Comparison of ENCODE assay signal across 12 mouse cellular contexts in the genomic region with DNA sequence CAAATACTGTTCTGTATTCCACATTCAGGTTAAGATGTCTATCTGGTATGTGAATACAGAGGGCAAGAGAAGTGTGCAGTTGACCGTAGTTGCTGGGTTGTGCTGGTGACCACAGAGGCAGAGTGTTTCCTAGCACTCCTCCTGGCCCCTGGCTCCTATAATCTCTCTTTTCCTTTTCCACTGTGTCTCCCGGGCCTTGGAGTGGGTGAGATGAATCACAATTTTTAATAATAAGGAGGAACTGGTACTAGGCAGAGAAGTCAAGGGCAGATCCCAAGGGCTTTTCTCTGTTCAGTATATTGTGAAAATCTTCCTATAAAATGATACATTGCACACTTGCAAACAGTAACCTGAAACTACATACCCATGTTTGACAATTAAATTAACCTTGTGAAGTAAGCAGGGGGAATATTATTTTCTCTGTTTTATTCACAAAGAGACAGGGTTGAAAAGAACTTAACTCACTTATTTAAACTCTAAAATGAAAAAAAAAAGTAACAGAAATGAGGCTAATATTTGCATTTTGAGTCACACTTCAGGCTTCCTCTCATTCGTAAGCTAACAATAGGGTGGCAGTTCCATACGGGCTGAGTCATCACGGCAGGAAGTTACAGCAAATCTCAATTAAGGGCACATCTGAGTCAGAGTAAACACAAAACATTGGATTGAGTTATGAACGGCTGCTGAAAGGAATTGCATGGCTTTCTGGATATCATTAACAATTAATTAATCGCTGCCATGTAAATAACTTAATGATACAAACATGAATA. TPM values are rescaled to one million over a fixed set of nuclear protein-coding genes. Genes with fewer than 3 reads are reported as not detected.
DNase-seq lines count a peak whose midpoint lies in the region; ATAC-seq and TF ChIP-seq lines count a peak whose summit lies in the region.
"Had no signal": no experiment of that assay in that cellular context is flagged by ENCODE, and none has a peak within 500 bp of the region (broad histone marks: within the 10 kb centered on the region; RNA-seq: fewer than 3 reads in every experiment).

No protein-coding gene starts in this region.

- no peaks in the 10 kb centered on the region for H3K9me3 ChIP-seq in heart, embryonic 16.5 days (replicated peaks; ENCODE audit: control insufficient read depth, low read length)
- no peaks in the 10 kb centered on the region for H3K9me3 ChIP-seq in liver, postnatal 0 days (ENCODE audit: low read length)
- H3K9me3 ChIP-seq in limb, embryonic 10.5 days (replicated peaks) = no peaks in the 10 kb centered on the region
- H3K9me3 ChIP-seq: limb, embryonic 15.5 days; neural tube, embryonic 12.5 days had no signal

- H3K36me3 ChIP-seq in heart, embryonic 16.5 days (ENCODE audit: control insufficient read depth, insufficient read depth) = no peaks in the 10 kb centered on the region
- no peaks in the 10 kb centered on the region for H3K36me3 ChIP-seq in liver, postnatal 0 days (replicated peaks; ENCODE audit: insufficient read depth, low read length)
- H3K36me3 ChIP-seq in limb, embryonic 10.5 days = no peaks in the 10 kb centered on the region
- H3K36me3 ChIP-seq: limb, embryonic 15.5 days; neural tube, embryonic 12.5 days had no signal

- intact Hi-C loops in heart, postnatal 14 days (cut with DNase I) = no loop called here

- H3K27ac ChIP-seq in heart, embryonic 16.5 days (ENCODE audit: low read length) = peak overlapping the region; percentile 49
- no peak overlapping the region for H3K27ac ChIP-seq in liver, postnatal 0 days (ENCODE audit: low read depth)
- no peak overlapping the region for H3K27ac ChIP-seq in limb, embryonic 10.5 days
- H3K27ac ChIP-seq: limb, embryonic 15.5 days; neural tube, embryonic 12.5 days had no signal

- H3K9ac ChIP-seq in heart, embryonic 16.5 days (ENCODE audit: low read length) = no peak overlapping the region
- H3K9ac ChIP-seq in liver, postnatal 0 days (replicated peaks) = no peak overlapping the region
- H3K9ac ChIP-seq: limb, embryonic 15.5 days; neural tube, embryonic 12.5 days had no signal

- no peak for ATAC-seq in heart, embryonic 16.5 days (replicated peaks; ENCODE audit: extremely low read depth, insufficient read depth, low FRiP score)
- ATAC-seq in liver, postnatal 0 days = no peak

- TF ChIP-seq EP300 in liver, postnatal 0 days (IDR thresholded peaks at IDR 0.05; ENCODE audit: low read depth) = no peak

- H3K4me2 ChIP-seq in heart, embryonic 16.5 days (ENCODE audit: low read depth, low read length) = no peak overlapping the region
- no peak overlapping the region for H3K4me2 ChIP-seq in liver, postnatal 0 days (ENCODE audit: low read depth, low read length)
- H3K4me2 ChIP-seq: limb, embryonic 15.5 days; neural tube, embryonic 12.5 days had no signal

- no peak overlapping the region for H3K4me3 ChIP-seq in heart, embryonic 16.5 days (ENCODE audit: low read length)
- H3K4me3 ChIP-seq in liver, postnatal 0 days (ENCODE audit: low read depth, low read length) = no peak overlapping the region
- H3K4me3 ChIP-seq in limb, embryonic 10.5 days = no peak overlapping the region
- H3K4me3 ChIP-seq: limb, embryonic 15.5 days; neural tube, embryonic 12.5 days had no signal

- WGBS in heart, embryonic 16.5 days = 51% methylated on average over 7 of the region's 7 CpGs
- WGBS in liver, postnatal 0 days (ENCODE audit: insufficient replicate concordance) = 34% methylated on average over 7 of the region's 7 CpGs
- 68% methylated on average over 7 of the region's 7 CpGs for WGBS in limb, embryonic 10.5 days

- H3K27me3 ChIP-seq in heart, embryonic 16.5 days (ENCODE audit: control insufficient read depth, insufficient read depth, low read length) = no peaks in the 10 kb centered on the region
- H3K27me3 ChIP-seq in liver, postnatal 0 days (ENCODE audit: insufficient read depth, low read length) = 0 out of 2 replicates have a peak, but pooled peaks cover 6% of the 10 kb centered on the region
- H3K27me3 ChIP-seq in limb, embryonic 10.5 days (ENCODE audit: low read depth, poor library complexity, severe bottlenecking) = peaks cover 6% of the 10 kb centered on the region; the same call in 1 of the 2 replicates
- H3K27me3 ChIP-seq: neural tube, embryonic 12.5 days had no signal

- DNase-seq in heart, postnatal 14 days = no peak
- DNase-seq in 3T3-L1 (ENCODE audit: low read depth, low spot score) = peak; percentile 94
- peak; percentile 82 for DNase-seq in NIH3T3 (ENCODE audit: low read depth)
- peak; percentile 22 for DNase-seq in induced T-regulatory cell, adult 2 months (ENCODE audit: low read depth)
- DNase-seq in liver, postnatal 0 days = no peak
- no peak for DNase-seq in limb, embryonic 10.5 days (ENCODE audit: low spot score)
- DNase-seq in thymus, postnatal 36 days = no peak
- DNase-seq: thymus, adult 2 months had no signal

- TF ChIP-seq CTCF in liver, postnatal 0 days (IDR thresholded peaks at IDR 0.05; ENCODE audit: low read depth) = no peak

- no peaks in the 10 kb centered on the region; the same call in 1 of the 2 replicates for H3K4me1 ChIP-seq in heart, embryonic 16.5 days (ENCODE audit: control insufficient read depth, insufficient read depth, low read length)
- no peaks in the 10 kb centered on the region for H3K4me1 ChIP-seq in liver, postnatal 0 days (ENCODE audit: insufficient read depth)
- H3K4me1 ChIP-seq in limb, embryonic 10.5 days = peaks cover 29% of the 10 kb centered on the region

RNA-seq across cellular contexts. Expression of gene Npvf, which starts 30.6 kb away (rescaled TPM):
- not detected in 2 replicates for polyA plus RNA-seq in heart, embryonic 16.5 days (2015; fragmentation: Nextera tagmentation; extraction: Ambion mirVana)
- not detected for total RNA-seq in heart, postnatal 14 days (2021)
- not detected in 2 replicates for polyA plus RNA-seq in liver, postnatal 0 days (2015; fragmentation: Nextera tagmentation; extraction: Ambion mirVana)
- not detected in 2 replicates for polyA plus RNA-seq in limb, embryonic 10.5 days (2016; fragmentation: Nextera tagmentation; extraction: Ambion mirVana)
- polyA plus RNA-seq: hindbrain, embryonic 11.5 days; limb, embryonic 15.5 days; neural tube, embryonic 12.5 days; thymus, adult 2 months had no signal

Comparison
In these comparisons a context has a peak if more than half of its experiments do, and no peak if none do; other contexts are left out.
1. DNase-seq: peak in 3T3-L1 (single experiment), NIH3T3 (single experiment) and induced T-regulatory cell, adult 2 months (single experiment); none in heart, postnatal 14 days (0 of 2), liver, postnatal 0 days (single experiment), limb, embryonic 10.5 days (single experiment) and thymus, postnatal 36 days (0 of 2).